Mouse (Mus musculus) neural tube, embryonic 15.5 days (tissue): ENCODE measurements around the gene Dio1. TPM values are rescaled to one million over a fixed set of nuclear protein-coding genes. Genes with fewer than 3 reads are reported as not detected.

ENCODE experiments used
- ATAC-seq: fragments of 200-750 bp; cut with Nextera tagmentation; 2 replicates; pipeline ENCODE4 v1.8.0; 2017; ENCODE audit warnings: mild to moderate bottlenecking, moderate TSS enrichment, moderate library complexity; ENCODE audit not compliant: low FRiP score
- H3K27ac ChIP-seq: fragments of 300-500 bp; sonication (generic); replicated peaks from 2 replicates; pipeline ENCODE4 v1.5.1; 2015; ENCODE audit warnings: mild to moderate bottlenecking, inconsistent platforms
- H3K27me3 ChIP-seq: fragments of 300-500 bp; sonication (generic); replicated peaks from 2 replicates; pipeline ENCODE4 v1.6.1; 2015; ENCODE audit warnings: inconsistent platforms
- H3K36me3 ChIP-seq: fragments of 300-500 bp; sonication (generic); 2 replicates; pipeline ENCODE4 v1.6.1; 2015; ENCODE audit warnings: inconsistent platforms
- H3K4me1 ChIP-seq: fragments of 300-500 bp; sonication (generic); 2 replicates; pipeline ENCODE4 v1.6.1; 2015; ENCODE audit warnings: inconsistent platforms
- H3K4me2 ChIP-seq: fragments of 300-500 bp; sonication (generic); 2 replicates; pipeline ENCODE4 v1.6.1; 2015; ENCODE audit warnings: inconsistent platforms, mild to moderate bottlenecking, moderate library complexity
- H3K4me3 ChIP-seq: fragments of 300-500 bp; sonication (generic); replicated peaks from 2 replicates; pipeline ENCODE4 v1.5.1; 2015; ENCODE audit warnings: mild to moderate bottlenecking, inconsistent platforms
- H3K9ac ChIP-seq: fragments of 300-500 bp; sonication (generic); replicated peaks from 2 replicates; pipeline ENCODE4 v1.6.1; 2015; ENCODE audit warnings: mild to moderate bottlenecking, inconsistent platforms
- H3K9me3 ChIP-seq: fragments of 300-500 bp; sonication (generic); replicated peaks from 2 replicates; pipeline ENCODE4 v1.6.1; 2016; ENCODE audit warnings: inconsistent platforms
- WGBS: fragments of 180-500 bp; shearing (Covaris S2); methylation state at CpG from one replicate; pipeline ENCODE4 v1.1.7; 2015; ENCODE audit warnings: mixed read lengths; 5-methylcytosine and 5-hydroxymethylcytosine counted together
- polyA plus RNA-seq: library from polyadenylated mRNA; unstranded; fragments of >200 nt; fragmentation: Nextera tagmentation; extraction: Ambion mirVana; gene quantifications from 2 replicates; pipeline ENCODE4 v1.2.1, GENCODE M21; 2015

The Dio1 gene
- polyA plus RNA-seq, 1 experiment from 2014 or later: not detected

GRCm38 (mm10) chr4:107333514-107333913 is 26.5 kb upstream of the Dio1 start:
- WGBS: 91% methylated on average over 4 of the region's 4 CpGs
- Histone ChIP-seq H3K4me3 (no peak overlapping the region), H3K36me3 (peaks cover 9% of the 10 kb centered on the region), H3K9ac (no peak overlapping the region), H3K4me2 (no peak overlapping the region), H3K27ac (no peak overlapping the region), H3K4me1 (no peaks in the 10 kb centered on the region), H3K9me3 (no peaks in the 10 kb centered on the region), H3K27me3 (no peaks in the 10 kb centered on the region)
- no peak for ATAC-seq

- Histone ChIP-seq H3K9ac (no peak overlapping the region), H3K27me3 (no peaks in the 10 kb centered on the region), H3K4me3 (no peak overlapping the region), H3K4me1 (no peaks in the 10 kb centered on the region), H3K4me2 (no peak overlapping the region), H3K9me3 (no peaks in the 10 kb centered on the region), H3K27ac (no peak overlapping the region), H3K36me3 (peaks cover 33% of the 10 kb centered on the region)
- ATAC-seq: no peak
- 96% methylated on average over 8 of the region's 8 CpGs for WGBS
Observed at GRCm38 (mm10) chr4:107328530-107328929, 21.6 kb upstream of the Dio1 start.

GRCm38 (mm10) chr4:107323113-107323512 is 16.1 kb upstream of the Dio1 start:
- no peak for ATAC-seq
- 95% methylated on average over 2 of the region's 2 CpGs for WGBS
- no peak overlapping the region for H3K9ac ChIP-seq

GRCm38 (mm10) chr4:107321041-107321440 is 14.1 kb upstream of the Dio1 start:
- H3K4me1 ChIP-seq: no peaks in the 10 kb centered on the region
- H3K4me3 ChIP-seq: no peak overlapping the region
- H3K9ac ChIP-seq: no peak overlapping the region
- no peaks in the 10 kb centered on the region for H3K27me3 ChIP-seq
- no peak overlapping the region for H3K27ac ChIP-seq
- WGBS: 80% methylated on average over 2 of the region's 2 CpGs
- no peak for ATAC-seq
- peaks cover 75% of the 10 kb centered on the region for H3K36me3 ChIP-seq
- no peak overlapping the region for H3K4me2 ChIP-seq
- no peaks in the 10 kb centered on the region for H3K9me3 ChIP-seq

More at GRCm38 (mm10) chr4:107323113-107323512, 16.1 kb upstream of the Dio1 start:
- no peak overlapping the region for H3K4me2 ChIP-seq
- H3K9me3 ChIP-seq: no peaks in the 10 kb centered on the region
- no peaks in the 10 kb centered on the region for H3K4me1 ChIP-seq
- H3K36me3 ChIP-seq: peaks cover 64% of the 10 kb centered on the region
- no peak overlapping the region for H3K27ac ChIP-seq
- H3K4me3 ChIP-seq: no peak overlapping the region
- no peaks in the 10 kb centered on the region for H3K27me3 ChIP-seq

GRCm38 (mm10) chr4:107318646-107319045 is 11.7 kb upstream of the Dio1 start:
- Histone ChIP-seq H3K36me3 (peaks cover 62% of the 10 kb centered on the region), H3K9ac (no peak overlapping the region), H3K9me3 (no peaks in the 10 kb centered on the region), H3K4me1 (peaks cover 13% of the 10 kb centered on the region), H3K27me3 (no peaks in the 10 kb centered on the region), H3K27ac (no peak overlapping the region), H3K4me3 (no peak overlapping the region), H3K4me2 (no peak overlapping the region)
- no peak for ATAC-seq
- WGBS: 86% methylated on average over 8 of the region's 8 CpGs

- Histone ChIP-seq H3K27ac (0 out of 2 replicates have a peak overlapping the region, but pooled peaks have one; percentile 58), H3K9ac (peak overlapping the region; percentile 67), H3K9me3 (no peaks in the 10 kb centered on the region), H3K27me3 (no peaks in the 10 kb centered on the region), H3K4me1 (peaks cover 19% of the 10 kb centered on the region), H3K36me3 (peaks cover 28% of the 10 kb centered on the region), H3K4me2 (peak overlapping the region; percentile 78), H3K4me3 (peak overlapping the region; percentile 74)
- 8% methylated on average over 7 of the region's 7 CpGs for WGBS
- ATAC-seq: no peak
Observed at GRCm38 (mm10) chr4:107314479-107314805, 7.5 kb upstream of the Dio1 start.

GRCm38 (mm10) chr4:107313690-107314478 is 6.9 kb upstream of the Dio1 start, which contains the start of gene Yipf1:
Yipf1 (plus strand) TSS chr4:107314363.
- Histone ChIP-seq H3K4me3 (peak within 1 kb of the TSS; percentile 74), H3K4me2 (peak within 1 kb of the TSS; percentile 78), H3K27ac (peak within 1 kb of the TSS; percentile 76), H3K36me3 (peaks cover 23% of the 10 kb centered on the region), H3K27me3 (no peaks in the 10 kb centered on the region), H3K4me1 (peaks cover 19% of the 10 kb centered on the region), H3K9ac (peak within 1 kb of the TSS; percentile 67), H3K9me3 (no peaks in the 10 kb centered on the region)
- peak; percentile 93 for ATAC-seq
- under 1% methylated on average over 29 of the region's 29 CpGs for WGBS

GRCm38 (mm10) chr4:107303531-107303930 is 3.4 kb downstream of the Dio1 start:
- H3K9ac ChIP-seq: no peak overlapping the region
- no peak overlapping the region for H3K4me2 ChIP-seq
- H3K36me3 ChIP-seq: no peaks in the 10 kb centered on the region
- no peaks in the 10 kb centered on the region for H3K4me1 ChIP-seq
- WGBS: 60% methylated on average over 3 of the region's 3 CpGs
- no peak for ATAC-seq
- H3K4me3 ChIP-seq: no peak overlapping the region
- no peak overlapping the region for H3K27ac ChIP-seq
- H3K27me3 ChIP-seq: no peaks in the 10 kb centered on the region
- no peaks in the 10 kb centered on the region for H3K9me3 ChIP-seq

- no peak overlapping the region for H3K4me2 ChIP-seq
- no peak for ATAC-seq
- no peaks in the 10 kb centered on the region for H3K4me1 ChIP-seq
- no peaks in the 10 kb centered on the region for H3K27me3 ChIP-seq
- no peaks in the 10 kb centered on the region for H3K9me3 ChIP-seq
- H3K36me3 ChIP-seq: no peaks in the 10 kb centered on the region
- no peak overlapping the region for H3K27ac ChIP-seq
- no peak overlapping the region for H3K9ac ChIP-seq
- no peak overlapping the region for H3K4me3 ChIP-seq
- WGBS: 82% methylated on average over 4 of the region's 4 CpGs
Observed at GRCm38 (mm10) chr4:107302832-107303231, 4.1 kb downstream of the Dio1 start.

GRCm38 (mm10) chr4:107302221-107302620 is 4.7 kb downstream of the Dio1 start:
- Histone ChIP-seq H3K4me2 (no peak overlapping the region), H3K9ac (no peak overlapping the region), H3K27me3 (no peaks in the 10 kb centered on the region), H3K4me3 (no peak overlapping the region), H3K9me3 (no peaks in the 10 kb centered on the region), H3K36me3 (no peaks in the 10 kb centered on the region), H3K27ac (no peak overlapping the region), H3K4me1 (no peaks in the 10 kb centered on the region)
- 89% methylated on average over 9 of the region's 9 CpGs for WGBS
- ATAC-seq: no peak

GRCm38 (mm10) chr4:107300902-107301555 is 5.9 kb downstream of the Dio1 start:
- Histone ChIP-seq H3K36me3 (no peaks in the 10 kb centered on the region), H3K9ac (no peak overlapping the region), H3K4me2 (no peak overlapping the region), H3K4me1 (no peaks in the 10 kb centered on the region), H3K27ac (no peak overlapping the region), H3K4me3 (no peak overlapping the region), H3K9me3 (no peaks in the 10 kb centered on the region), H3K27me3 (no peaks in the 10 kb centered on the region)
- ATAC-seq: no peak
- WGBS: 97% methylated on average over 1 of the region's 1 CpGs

GRCm38 (mm10) chr4:107300371-107300770 is 6.6 kb downstream of the Dio1 start:
- no peak for ATAC-seq
- no peak overlapping the region for H3K4me2 ChIP-seq
- H3K27me3 ChIP-seq: no peaks in the 10 kb centered on the region
- H3K9ac ChIP-seq: no peak overlapping the region
- WGBS: 79% methylated on average over 4 of the region's 4 CpGs
- H3K4me3 ChIP-seq: no peak overlapping the region
- H3K4me1 ChIP-seq: no peaks in the 10 kb centered on the region
- no peaks in the 10 kb centered on the region for H3K36me3 ChIP-seq
- no peaks in the 10 kb centered on the region for H3K9me3 ChIP-seq
- no peak overlapping the region for H3K27ac ChIP-seq
